Mouse (Mus musculus) large intestine, adult 2 months (tissue): ENCODE data around the gene Slamf9. TPM values are rescaled to one million over a fixed set of nuclear protein-coding genes. Genes with fewer than 3 reads are reported as not detected.

Experiments
- DNase-seq: peaks from one replicate; pipeline ENCODE4 v3.0.0-alpha.2; 2012; ENCODE audit warnings: low read depth, low spot score
- WGBS: fragments of 180-500 bp; shearing (Covaris S2); methylation state at CpG from one replicate; pipeline ENCODE4 v1.1.7; 2018; 5-methylcytosine and 5-hydroxymethylcytosine counted together
- polyA plus RNA-seq: library from polyadenylated mRNA; depleted of rRNA; stranded (reverse); fragments of >200 nt; gene quantifications from 2 replicates; pipeline ENCODE4 v1.2.3, GENCODE M21; 2012

Slamf9 gene
- polyA plus RNA-seq, 1 experiment = 4.7 TPM

- 94% methylated on average over 3 of the region's 3 CpGs for WGBS
- DNase-seq = no peak
Measured at GRCm38 (mm10) chr1:172507701-172508100, 32.5 kb downstream of the Slamf9 start.

- no peak for DNase-seq
- 63% methylated on average over 2 of the region's 2 CpGs for WGBS
Measured at GRCm38 (mm10) chr1:172508172-172508571, 33.0 kb downstream of the Slamf9 start.

GRCm38 (mm10) chr1:172509235-172509634 is 34.1 kb downstream of the Slamf9 start:
- DNase-seq = no peak
- 61% methylated on average over 5 of the region's 5 CpGs for WGBS

GRCm38 (mm10) chr1:172509983-172510382 is 34.8 kb downstream of the Slamf9 start:
- 17% methylated on average over 8 of the region's 8 CpGs for WGBS
- no peak for DNase-seq

- 22% methylated on average over 13 of the region's 13 CpGs for WGBS
- DNase-seq = no peak
Measured at GRCm38 (mm10) chr1:172510421-172510972, 35.3 kb downstream of the Slamf9 start.

GRCm38 (mm10) chr1:172512962-172513361 is 37.8 kb downstream of the Slamf9 start:
- 57% methylated on average over 13 of the region's 13 CpGs for WGBS
- DNase-seq = no peak

- no peak for DNase-seq
- 49% methylated on average over 17 of the region's 17 CpGs for WGBS
Measured at GRCm38 (mm10) chr1:172513525-172514212, 38.5 kb downstream of the Slamf9 start.

- WGBS = 59% methylated on average over 4 of the region's 4 CpGs
- no peak for DNase-seq
Measured at GRCm38 (mm10) chr1:172514213-172514529, 39.0 kb downstream of the Slamf9 start.

GRCm38 (mm10) chr1:172514551-172515268 is 39.6 kb downstream of the Slamf9 start:
- DNase-seq = no peak
- 71% methylated on average over 7 of the region's 7 CpGs for WGBS

- 37% methylated on average over 1 of the region's 1 CpGs for WGBS
- DNase-seq = no peak
Measured at GRCm38 (mm10) chr1:172515396-172515795, 40.2 kb downstream of the Slamf9 start.

- DNase-seq = no peak
- WGBS = 80% methylated on average over 4 of the region's 4 CpGs
Measured at GRCm38 (mm10) chr1:172518013-172518412, 42.9 kb downstream of the Slamf9 start.

GRCm38 (mm10) chr1:172519644-172520043 is 44.5 kb downstream of the Slamf9 start:
- DNase-seq = no peak
- 65% methylated on average over 6 of the region's 6 CpGs for WGBS

GRCm38 (mm10) chr1:172520576-172521440 is 45.6 kb downstream of the Slamf9 start, which contains the start of gene Cfap45:
TSS of gene Cfap45 (plus strand) at chr1:172520801.
- 6% methylated on average over 28 of the region's 28 CpGs for WGBS
- no peak for DNase-seq

GRCm38 (mm10) chr1:172522524-172522923 is 47.4 kb downstream of the Slamf9 start:
- WGBS = 26% methylated on average over 7 of the region's 7 CpGs
- DNase-seq = no peak

GRCm38 (mm10) chr1:172523699-172524101 is 48.5 kb downstream of the Slamf9 start:
- no peak for DNase-seq
- 61% methylated on average over 12 of the region's 12 CpGs for WGBS

- no peak for DNase-seq
- 22% methylated on average over 15 of the region's 15 CpGs for WGBS
Measured at GRCm38 (mm10) chr1:172525027-172525764, 50.0 kb downstream of the Slamf9 start.

- 74% methylated on average over 7 of the region's 7 CpGs for WGBS
Measured at GRCm38 (mm10) chr1:172525971-172526370, 50.8 kb downstream of the Slamf9 start.

GRCm38 (mm10) chr1:172526380-172527081 is 51.4 kb downstream of the Slamf9 start:
- no peak for DNase-seq
- 69% methylated on average over 23 of the region's 23 CpGs for WGBS

More at GRCm38 (mm10) chr1:172525971-172526370, 50.8 kb downstream of the Slamf9 start:
- no peak for DNase-seq

GRCm38 (mm10) chr1:172527431-172527830 is 52.3 kb downstream of the Slamf9 start:
- no peak for DNase-seq
- 95% methylated on average over 10 of the region's 10 CpGs for WGBS
